Mouse (Mus musculus) c-Kit-positive CD71-negative TER-119-negative erythroid progenitor cells, embryonic 14.5 days (primary cell): ENCODE measurements around the gene Tnni3k.
A peak's percentile ranks its signal among the peaks of the same experiment; 100 is the strongest.

Source experiments
- DNase-seq: peaks from one replicate; pipeline ENCODE4 v3.0.0-alpha.2; 2013; ENCODE audit warnings: low read depth

Tnni3k gene

GRCm38 (mm10) chr3:155055231-155055916 lies at the start of gene Tnni3k:
Gene Tnni3k (minus strand): TSS chr3:155055407.
- DNase-seq, result no peak

GRCm38 (mm10) chr3:155099266-155099665 lies 44.1 kb upstream of the Tnni3k start:
- no peak for DNase-seq

- DNase-seq, result peak; percentile 58
Observed at GRCm38 (mm10) chr3:155093116-155093956, 38.1 kb upstream of the Tnni3k start, which contains the start of the genes Fpgt and Lrriq3. Gene Fpgt (minus strand): TSS chr3:155093403. Gene Lrriq3 (plus strand): TSS chr3:155093434.

- DNase-seq, result no peak
Observed at GRCm38 (mm10) chr3:155092081-155092480, 36.9 kb upstream of the Tnni3k start.

GRCm38 (mm10) chr3:155077908-155078307 lies 22.7 kb upstream of the Tnni3k start:
- DNase-seq, result no peak

- no peak for DNase-seq
Observed at GRCm38 (mm10) chr3:155059449-155059822, 4.2 kb upstream of the Tnni3k start.

GRCm38 (mm10) chr3:155058800-155059448 lies 3.7 kb upstream of the Tnni3k start:
- no peak for DNase-seq

GRCm38 (mm10) chr3:155057566-155057965 lies 2.4 kb upstream of the Tnni3k start:
- no peak for DNase-seq

- DNase-seq, result no peak
Observed at GRCm38 (mm10) chr3:155056606-155057005, 1.4 kb upstream of the Tnni3k start.

- DNase-seq, result no peak
Observed at GRCm38 (mm10) chr3:155053189-155053588, 2.0 kb downstream of the Tnni3k start.

- DNase-seq, result no peak
Observed at GRCm38 (mm10) chr3:155052021-155052420, 3.2 kb downstream of the Tnni3k start.

GRCm38 (mm10) chr3:155039012-155039836 lies 16.0 kb downstream of the Tnni3k start:
- DNase-seq, result no peak

- DNase-seq, result no peak
Observed at GRCm38 (mm10) chr3:155034323-155034722, 20.9 kb downstream of the Tnni3k start.

- no peak for DNase-seq
Observed at GRCm38 (mm10) chr3:155030200-155030599, 25.0 kb downstream of the Tnni3k start.

- no peak for DNase-seq
Observed at GRCm38 (mm10) chr3:155002781-155003180, 52.4 kb downstream of the Tnni3k start.

GRCm38 (mm10) chr3:155001056-155001455 lies 54.2 kb downstream of the Tnni3k start:
- no peak for DNase-seq

GRCm38 (mm10) chr3:154992678-154993077 lies 62.5 kb downstream of the Tnni3k start:
- no peak for DNase-seq

GRCm38 (mm10) chr3:154979101-154979500 lies 76.1 kb downstream of the Tnni3k start:
- no peak for DNase-seq

GRCm38 (mm10) chr3:154971626-154972025 lies 83.6 kb downstream of the Tnni3k start:
- DNase-seq, result no peak

GRCm38 (mm10) chr3:154970981-154971380 lies 84.2 kb downstream of the Tnni3k start:
- DNase-seq, result no peak

- DNase-seq, result no peak
Observed at GRCm38 (mm10) chr3:154961284-154961683, 93.9 kb downstream of the Tnni3k start.

GRCm38 (mm10) chr3:154953088-154953487 lies 102.1 kb downstream of the Tnni3k start:
- no peak for DNase-seq
